Mouse (Mus musculus): Measurements from ENCODE around the gene Fam71e2.

Gene Fam71e2

GRCm38 (mm10) chr7:4732968-4733392 is 38.1 kb downstream of the Fam71e2 start:
- WGBS = 69% methylated on average over 6 of the region's 6 CpGs

- 90% methylated on average over 5 of the region's 5 CpGs for WGBS
Observed at GRCm38 (mm10) chr7:4731090-4731489, 40.0 kb downstream of the Fam71e2 start.

GRCm38 (mm10) chr7:4725169-4725568 is 45.9 kb downstream of the Fam71e2 start, which contains the start of gene Tmem150b:
TSS of gene Tmem150b (minus strand) at chr7:4725249.
- WGBS = 82% methylated on average over 7 of the region's 7 CpGs

- 75% methylated on average over 3 of the region's 3 CpGs for WGBS
Observed at GRCm38 (mm10) chr7:4724359-4724758, 46.7 kb downstream of the Fam71e2 start.

- WGBS = 31% methylated on average over 12 of the region's 12 CpGs
Observed at GRCm38 (mm10) chr7:4723508-4723907, 47.6 kb downstream of the Fam71e2 start.

GRCm38 (mm10) chr7:4719276-4719675 is 51.8 kb downstream of the Fam71e2 start:
- 89% methylated on average over 3 of the region's 3 CpGs for WGBS

GRCm38 (mm10) chr7:4716955-4717354 is 54.1 kb downstream of the Fam71e2 start:
- WGBS = 61% methylated on average over 6 of the region's 6 CpGs

- 88% methylated on average over 3 of the region's 3 CpGs for WGBS
Observed at GRCm38 (mm10) chr7:4712594-4712993, 58.5 kb downstream of the Fam71e2 start.

GRCm38 (mm10) chr7:4705098-4705497 is 66.0 kb downstream of the Fam71e2 start:
- WGBS = 41% methylated on average over 18 of the region's 18 CpGs

Measured in cerebral cortex, adult 2 months (tissue).